Mouse (Mus musculus) fat pad, adult 2 months (tissue): ENCODE measurements around the gene Rad51b.
"Not testable (repeated sequence)": the region's sequence is repeated elsewhere in the genome, so short reads cannot be mapped to it uniquely, and the experiment has no call there.

Experiments
- DNase-seq: peaks from one replicate; pipeline ENCODE4 v3.0.0-alpha.2; 2011; ENCODE audit warnings: low read depth, low spot score; ENCODE audit errors: extremely low read depth

The Rad51b gene

GRCm38 (mm10) chr12:79297121-79297576 is at the start of gene Rad51b:
Rad51b (plus strand) TSS chr12:79297282.
- peak; percentile 63 for DNase-seq

GRCm38 (mm10) chr12:79248110-79248509 is 49.0 kb upstream of the Rad51b start:
- no peak for DNase-seq

- no peak for DNase-seq
These were observed 43.6 kb upstream of the Rad51b start for GRCm38 (mm10) chr12:79253294-79254053.

- no peak for DNase-seq
These were observed 42.1 kb upstream of the Rad51b start for GRCm38 (mm10) chr12:79254975-79255374.

- no peak for DNase-seq
These were observed 36.9 kb upstream of the Rad51b start for GRCm38 (mm10) chr12:79260154-79260553.

GRCm38 (mm10) chr12:79261035-79261434 is 36.0 kb upstream of the Rad51b start:
- DNase-seq: no peak

- DNase-seq: no peak
These were observed 24.5 kb upstream of the Rad51b start for GRCm38 (mm10) chr12:79272604-79273003.

- no peak for DNase-seq
These were observed 17.5 kb upstream of the Rad51b start for GRCm38 (mm10) chr12:79279513-79280115.

- DNase-seq: no peak
These were observed 14.5 kb upstream of the Rad51b start for GRCm38 (mm10) chr12:79282595-79282994.

- no peak for DNase-seq
These were observed 4.2 kb upstream of the Rad51b start for GRCm38 (mm10) chr12:79292874-79293273.

GRCm38 (mm10) chr12:79296126-79296816 is 811 bp upstream of the Rad51b start, which contains the start of gene Zfyve26:
Zfyve26 (minus strand) TSS chr12:79296304.
- peak; percentile 84 for DNase-seq

GRCm38 (mm10) chr12:79297884-79298636 is 978 bp downstream of the Rad51b start:
- DNase-seq: no peak

GRCm38 (mm10) chr12:79301802-79302201 is 4.7 kb downstream of the Rad51b start:
- DNase-seq: no peak

GRCm38 (mm10) chr12:79305131-79305530 is 8.0 kb downstream of the Rad51b start:
- no peak for DNase-seq

- no peak for DNase-seq
These were observed 8.9 kb downstream of the Rad51b start for GRCm38 (mm10) chr12:79306013-79306412.

- no peak for DNase-seq
These were observed 16.6 kb downstream of the Rad51b start for GRCm38 (mm10) chr12:79313721-79314120.

GRCm38 (mm10) chr12:79317339-79317738 is 20.3 kb downstream of the Rad51b start:
- DNase-seq: no peak

GRCm38 (mm10) chr12:79320895-79321294 is 23.8 kb downstream of the Rad51b start:
- DNase-seq: no peak

GRCm38 (mm10) chr12:79322539-79322938 is 25.5 kb downstream of the Rad51b start:
- DNase-seq: not testable (repeated sequence)

- DNase-seq: no peak
These were observed 29.2 kb downstream of the Rad51b start for GRCm38 (mm10) chr12:79326236-79326635.

GRCm38 (mm10) chr12:79326745-79327144 is 29.7 kb downstream of the Rad51b start:
- no peak for DNase-seq
